Mouse (Mus musculus) neural tube, embryonic 11.5 days (tissue): ENCODE measurements at regions not wholly inside any gene's neighbourhood (a gene's known extent, or its start where the extent isn't known, plus 50 kb on each side); places are given as distances from the start of the nearest gene placed in this dataset.
"Not testable (repeated sequence)": the region's sequence is repeated elsewhere in the genome, so short reads cannot be mapped to it uniquely, and the experiment has no call there.

ENCODE experiments used
- ATAC-seq: fragments of 200-750 bp; cut with Nextera tagmentation; 2 replicates; pipeline ENCODE4 v1.8.0; 2017; ENCODE audit warnings: moderate number of reproducible peaks, mild to moderate bottlenecking, moderate TSS enrichment, moderate library complexity; ENCODE audit not compliant: insufficient read depth, low FRiP score, low TSS enrichment
- DNase-seq: peaks from one replicate; pipeline ENCODE4 v3.0.0-alpha.2; 2015; ENCODE audit warnings: low spot score
- H3K27ac ChIP-seq: fragments of 300-500 bp; sonication (generic); 2 replicates; pipeline ENCODE4 v1.5.1; 2014; ENCODE audit warnings: low read depth, mild to moderate bottlenecking, low read length
- H3K27me3 ChIP-seq: fragments of 300-500 bp; sonication (generic); 2 replicates; pipeline ENCODE4 v1.6.1; 2014; ENCODE audit warnings: mild to moderate bottlenecking, low read length, mixed read lengths; ENCODE audit not compliant: control insufficient read depth, insufficient read depth
- H3K36me3 ChIP-seq: fragments of 300-500 bp; sonication (generic); 2 replicates; pipeline ENCODE4 v1.6.1; 2014; ENCODE audit warnings: mild to moderate bottlenecking, low read length, moderate library complexity, mixed read lengths; ENCODE audit not compliant: control insufficient read depth, insufficient read depth
- H3K4me1 ChIP-seq: fragments of 300-500 bp; sonication (generic); 2 replicates; pipeline ENCODE4 v1.6.1; 2014; ENCODE audit warnings: low read length, mixed read lengths; ENCODE audit not compliant: control insufficient read depth, insufficient read depth
- H3K4me2 ChIP-seq: fragments of 300-500 bp; sonication (generic); 2 replicates; pipeline ENCODE4 v1.6.1; 2014; ENCODE audit warnings: low read depth, mild to moderate bottlenecking, moderate library complexity
- H3K4me3 ChIP-seq: fragments of 300-500 bp; sonication (generic); 2 replicates; pipeline ENCODE4 v1.5.1; 2014; ENCODE audit warnings: low read depth, low read length
- H3K9ac ChIP-seq: fragments of 300-500 bp; sonication (generic); 2 replicates; pipeline ENCODE4 v1.6.1; 2014; ENCODE audit warnings: mild to moderate bottlenecking, low read length
- H3K9me3 ChIP-seq: fragments of 300-500 bp; sonication (generic); 2 replicates; pipeline ENCODE4 v1.6.1; 2016; ENCODE audit warnings: low read length; ENCODE audit not compliant: control insufficient read depth
- WGBS: fragments of 180-500 bp; shearing (Covaris S2); extraction: QIAGEN DNeasy Blood & Tissue Kit; methylation state at CpG from one replicate; pipeline ENCODE4 v1.1.7; 2014; 5-methylcytosine and 5-hydroxymethylcytosine counted together

DNA sequence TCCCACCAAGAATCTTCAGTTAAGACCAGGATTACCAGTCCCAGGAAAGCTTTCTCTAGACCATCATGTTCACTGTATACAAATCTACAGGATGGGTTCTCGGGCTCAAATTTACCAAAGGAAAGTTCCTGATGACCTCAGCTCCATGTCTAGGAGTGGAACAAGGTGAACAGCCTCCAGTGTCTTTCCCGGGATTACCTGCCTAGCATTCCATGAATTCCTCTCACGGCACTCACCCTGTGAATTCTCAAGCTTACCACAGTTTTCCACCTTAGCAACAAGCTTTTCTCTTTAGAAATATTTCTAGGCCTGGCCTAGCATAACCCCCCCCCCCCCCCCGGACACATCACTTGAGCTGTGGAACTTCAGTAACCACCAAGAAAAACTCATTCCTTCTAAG, 1158.9 kb downstream of the A830018L16Rik start:
- H3K9ac ChIP-seq: no peak overlapping the region
- ATAC-seq (no peak), DNase-seq (no peak)
- H3K4me2 ChIP-seq: no peak overlapping the region
- no peak overlapping the region for H3K27ac ChIP-seq
- H3K36me3 ChIP-seq: no peaks in the 10 kb centered on the region
- H3K9me3 ChIP-seq: no peaks in the 10 kb centered on the region
- H3K4me3 ChIP-seq: no peak overlapping the region
- no peaks in the 10 kb centered on the region for H3K27me3 ChIP-seq
- H3K4me1 ChIP-seq: peaks cover 2% of the 10 kb centered on the region; the same call in 1 of the 2 replicates
- 85% methylated on average over 4 of the region's 4 CpGs for WGBS

DNA sequence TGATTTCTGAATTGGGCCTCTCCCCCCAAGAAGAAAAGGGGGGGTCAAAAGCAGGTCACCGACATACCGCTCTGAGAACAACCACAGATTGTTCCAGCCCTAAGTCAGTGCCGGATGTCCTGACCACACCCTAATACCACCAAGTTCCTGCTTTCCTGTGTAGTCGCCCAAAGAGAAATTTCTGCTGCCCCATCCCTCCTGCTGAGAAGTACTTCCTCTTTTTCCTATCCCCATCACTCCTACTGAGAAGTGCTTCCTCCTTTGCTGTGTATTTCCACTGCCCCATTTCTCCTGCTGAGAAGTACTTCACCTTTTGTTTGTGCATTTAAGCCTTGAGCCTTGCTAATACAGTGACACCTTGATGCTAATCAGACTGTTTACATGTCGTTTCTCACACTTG, 1160.4 kb downstream of the A830018L16Rik start:
- H3K27me3 ChIP-seq: no peaks in the 10 kb centered on the region
- no peak overlapping the region for H3K9ac ChIP-seq
- no peaks in the 10 kb centered on the region for H3K9me3 ChIP-seq
- H3K4me3 ChIP-seq: no peak overlapping the region
- WGBS: 78% methylated on average over 5 of the region's 5 CpGs
- no peak for ATAC-seq
- H3K27ac ChIP-seq: no peak overlapping the region
- peaks cover 2% of the 10 kb centered on the region; the same call in 1 of the 2 replicates for H3K4me1 ChIP-seq
- no peak overlapping the region for H3K4me2 ChIP-seq
- no peaks in the 10 kb centered on the region for H3K36me3 ChIP-seq
- DNase-seq: no peak

DNA sequence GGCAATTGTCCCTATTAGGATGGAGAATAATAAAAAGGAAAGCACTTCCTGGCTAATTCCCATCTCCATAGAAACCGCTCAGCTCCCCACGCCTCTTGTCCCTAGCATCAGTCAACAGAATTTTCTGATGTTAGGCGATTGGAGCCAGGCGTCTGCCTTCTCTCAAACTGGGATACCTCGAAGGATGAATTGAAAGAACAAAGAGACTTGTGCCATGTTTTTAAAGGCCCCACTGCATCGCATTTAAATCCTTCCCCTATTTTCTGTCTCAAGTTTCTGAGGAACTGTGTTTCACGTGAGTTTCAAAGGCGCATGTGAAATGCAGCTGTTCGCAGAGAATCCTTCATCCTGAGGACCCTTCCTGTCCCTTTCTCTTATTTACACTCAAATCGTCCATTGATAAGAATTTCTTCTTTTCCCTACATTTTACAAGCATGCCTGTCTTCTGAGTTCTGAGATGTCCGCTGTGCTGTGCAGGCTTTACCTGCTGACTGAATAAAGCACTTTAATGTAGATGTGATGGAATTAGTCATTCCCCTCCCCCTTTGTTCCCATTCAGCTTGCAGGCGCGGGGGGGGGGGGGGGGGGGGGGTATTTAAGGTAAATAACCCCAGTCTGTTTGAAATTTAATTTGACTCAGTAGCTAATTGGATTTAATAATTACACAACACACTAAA, 1163.3 kb downstream of the A830018L16Rik start:
- H3K27ac ChIP-seq: no peak overlapping the region
- peaks cover 2% of the 10 kb centered on the region; the same call in 1 of the 2 replicates for H3K4me1 ChIP-seq
- DNase-seq (peak; percentile 51), ATAC-seq (peak; percentile 66)
- peak overlapping the region; percentile 19; the same call in 1 of the 2 replicates for H3K9ac ChIP-seq
- no peaks in the 10 kb centered on the region for H3K36me3 ChIP-seq
- H3K4me2 ChIP-seq: peak overlapping the region; percentile 30
- 4% methylated on average over 12 of the region's 13 CpGs for WGBS
- H3K4me3 ChIP-seq: no peak overlapping the region
- no peaks in the 10 kb centered on the region for H3K27me3 ChIP-seq
- H3K9me3 ChIP-seq: no peaks in the 10 kb centered on the region

DNA sequence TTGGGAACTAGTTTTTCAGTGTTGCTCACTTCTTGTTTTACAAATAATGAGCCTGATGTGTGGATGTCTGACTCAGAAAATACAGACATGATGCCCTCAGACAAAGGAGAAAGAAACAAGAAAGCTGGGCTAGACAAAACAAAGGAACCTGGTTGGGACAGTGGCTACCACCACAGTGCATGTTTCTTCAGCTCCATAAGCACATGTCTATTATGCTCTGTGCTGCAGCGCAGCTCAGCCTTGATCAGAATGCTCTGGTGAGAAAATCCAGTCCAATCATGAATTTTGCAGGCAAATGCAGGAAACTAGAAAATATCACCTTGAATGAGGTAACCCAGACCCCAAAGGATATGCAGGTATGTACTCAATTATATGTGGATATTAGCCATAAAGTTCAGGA, 1164.1 kb downstream of the A830018L16Rik start:
- no peaks in the 10 kb centered on the region for H3K27me3 ChIP-seq
- no peaks in the 10 kb centered on the region for H3K36me3 ChIP-seq
- ATAC-seq: no peak
- peaks cover 2% of the 10 kb centered on the region; the same call in 1 of the 2 replicates for H3K4me1 ChIP-seq
- no peak overlapping the region for H3K4me3 ChIP-seq
- H3K4me2 ChIP-seq: no peak overlapping the region
- no peak overlapping the region for H3K27ac ChIP-seq
- H3K9ac ChIP-seq: no peak overlapping the region
- WGBS: 73% methylated on average over 1 of the region's 1 CpGs
- no peak for DNase-seq
- no peaks in the 10 kb centered on the region for H3K9me3 ChIP-seq

DNA sequence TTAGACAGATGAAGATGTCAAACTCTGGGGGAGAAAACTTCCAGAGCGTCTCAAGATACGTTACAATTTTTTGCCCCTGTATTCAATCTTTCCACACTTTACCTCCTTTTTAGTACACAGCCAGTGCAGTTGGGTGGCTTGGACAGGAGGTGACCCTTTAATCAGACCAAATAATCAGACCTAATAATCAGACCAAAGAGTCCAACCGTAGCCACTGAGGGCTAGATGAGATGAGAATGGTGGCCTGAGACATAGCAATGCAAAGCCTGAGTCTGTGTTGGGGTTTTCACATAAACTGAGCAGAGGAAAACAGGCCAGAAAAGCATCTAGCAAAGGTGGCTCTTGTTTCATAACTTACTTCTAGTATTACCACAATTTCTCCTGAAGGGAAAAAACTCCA, 1169.1 kb downstream of the A830018L16Rik start:
- no peak overlapping the region for H3K9ac ChIP-seq
- no peaks in the 10 kb centered on the region for H3K27me3 ChIP-seq
- H3K9me3 ChIP-seq: no peaks in the 10 kb centered on the region
- H3K4me3 ChIP-seq: no peak overlapping the region
- no peak overlapping the region for H3K27ac ChIP-seq
- no peak overlapping the region for H3K4me2 ChIP-seq
- H3K4me1 ChIP-seq: no peaks in the 10 kb centered on the region
- ATAC-seq (no peak), DNase-seq (no peak)
- no peaks in the 10 kb centered on the region for H3K36me3 ChIP-seq
- WGBS: 80% methylated on average over 3 of the region's 3 CpGs

DNA sequence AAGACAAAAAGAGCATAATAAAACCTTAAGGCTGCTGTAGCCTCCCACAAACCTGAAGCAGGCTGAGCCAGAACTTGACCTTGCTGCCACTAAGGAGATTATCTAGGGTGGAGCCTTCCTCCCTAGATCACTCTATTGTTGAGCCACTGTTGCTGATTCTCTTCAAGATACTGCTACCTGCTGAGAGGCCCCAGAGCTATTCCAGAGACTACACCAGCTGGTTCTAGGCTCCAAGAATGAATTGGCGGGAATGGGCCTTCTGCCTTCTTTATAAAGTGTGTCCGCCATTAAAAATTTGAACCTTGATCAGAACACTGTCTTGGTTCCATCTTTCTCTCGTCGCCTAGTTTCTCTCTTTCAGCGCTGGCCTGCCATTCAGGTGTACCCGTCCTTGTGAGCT, 1173.1 kb downstream of the A830018L16Rik start:
- not testable (repeated sequence) for H3K27ac ChIP-seq, H3K9me3 ChIP-seq, H3K9ac ChIP-seq, H3K4me2 ChIP-seq, H3K27me3 ChIP-seq, DNase-seq, H3K36me3 ChIP-seq, H3K4me1 ChIP-seq, ATAC-seq, H3K4me3 ChIP-seq
- 94% methylated on average over 6 of the region's 6 CpGs for WGBS

DNA sequence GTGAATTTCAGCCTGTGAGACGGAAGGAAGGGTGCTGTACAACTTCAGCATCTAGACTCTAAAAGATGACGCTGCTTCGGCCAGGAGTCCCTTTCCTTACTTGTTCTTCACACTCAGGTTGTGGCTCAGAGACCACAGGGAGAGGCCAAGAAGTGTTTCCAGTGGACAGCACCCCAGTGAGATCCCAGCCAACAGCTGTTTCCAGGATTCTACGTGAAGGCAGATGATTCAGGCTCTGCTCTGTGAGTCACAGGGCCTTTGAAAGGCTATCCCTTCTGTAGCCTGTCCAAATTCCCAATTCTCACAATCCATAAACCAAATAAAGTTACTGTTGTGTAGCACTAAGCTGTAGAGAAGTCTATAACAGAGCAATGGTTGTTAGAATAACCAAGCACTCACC, 1198.2 kb downstream of the A830018L16Rik start:
- WGBS: 87% methylated on average over 4 of the region's 4 CpGs
- Histone ChIP-seq H3K4me2 (no peak overlapping the region), H3K9ac (no peak overlapping the region), H3K27ac (no peak overlapping the region), H3K9me3 (no peaks in the 10 kb centered on the region), H3K27me3 (no peaks in the 10 kb centered on the region), H3K4me3 (no peak overlapping the region), H3K4me1 (no peaks in the 10 kb centered on the region), H3K36me3 (no peaks in the 10 kb centered on the region)
- DNase-seq (no peak), ATAC-seq (no peak)

DNA sequence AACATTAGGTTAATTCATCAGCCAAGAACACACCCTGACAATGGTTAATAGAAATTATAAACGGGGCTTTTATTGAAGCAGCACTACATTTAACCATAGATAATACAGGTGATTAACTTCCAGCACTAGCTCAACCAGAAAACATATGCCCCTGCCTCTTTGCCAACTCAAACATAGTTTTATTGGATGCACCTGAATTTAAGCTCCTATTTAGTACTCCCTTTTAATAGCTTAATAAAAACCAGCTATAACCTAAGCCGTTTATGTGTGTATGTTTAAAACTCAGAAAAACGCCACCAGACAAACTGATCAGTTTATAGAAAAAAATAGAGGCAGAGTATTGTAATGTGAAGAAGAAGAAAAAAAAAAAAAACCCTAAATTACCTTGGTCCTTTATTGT, 1201.4 kb downstream of the A830018L16Rik start:
- Histone ChIP-seq H3K9ac (no peak overlapping the region), H3K36me3 (no peaks in the 10 kb centered on the region), H3K27ac (no peak overlapping the region), H3K4me3 (no peak overlapping the region), H3K27me3 (no peaks in the 10 kb centered on the region), H3K4me1 (no peaks in the 10 kb centered on the region), H3K4me2 (no peak overlapping the region), H3K9me3 (no peaks in the 10 kb centered on the region)
- DNase-seq (no peak), ATAC-seq (no peak)
- 88% methylated on average over 3 of the region's 3 CpGs for WGBS

DNA sequence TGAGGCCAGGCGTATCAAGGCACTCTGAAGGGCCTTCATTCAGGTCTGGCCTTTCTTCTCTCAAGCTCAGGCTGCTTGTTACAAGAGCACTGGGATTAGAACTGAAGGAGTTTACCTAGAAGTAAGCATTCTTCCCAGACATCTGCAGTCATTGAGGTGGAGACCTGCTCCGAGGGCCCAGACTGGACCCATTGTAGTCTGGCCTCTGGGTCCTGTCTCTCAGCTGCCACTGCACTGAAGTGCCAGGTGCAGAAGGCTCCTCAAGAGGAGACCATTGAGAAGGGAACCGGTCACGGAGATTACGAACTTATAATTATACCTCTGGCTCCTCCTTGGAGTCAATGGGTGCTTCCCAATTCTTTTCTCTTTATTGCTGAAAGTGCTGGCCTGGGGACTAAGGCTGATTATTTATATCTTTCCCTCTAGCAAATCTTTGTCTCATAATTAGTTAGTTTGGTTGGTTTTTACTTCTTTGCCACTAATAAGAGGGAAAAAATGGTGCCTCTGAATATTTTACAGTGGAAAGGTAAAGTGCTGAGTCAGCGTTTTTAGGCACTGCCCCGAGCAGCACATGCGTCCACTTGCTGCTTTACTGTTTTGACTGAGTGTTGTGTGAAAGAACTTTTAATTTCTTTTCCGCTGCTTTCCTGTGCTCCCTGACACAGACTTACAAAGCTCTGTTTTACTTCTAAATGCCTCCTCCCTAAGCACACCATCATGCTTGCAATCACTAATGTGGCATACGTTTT, 1202.0 kb downstream of the A830018L16Rik start:
- no peak overlapping the region for H3K27ac ChIP-seq
- H3K36me3 ChIP-seq: no peaks in the 10 kb centered on the region
- ATAC-seq (no peak), DNase-seq (no peak)
- no peaks in the 10 kb centered on the region for H3K9me3 ChIP-seq
- WGBS: 82% methylated on average over 10 of the region's 10 CpGs
- no peak overlapping the region for H3K4me2 ChIP-seq
- no peaks in the 10 kb centered on the region for H3K27me3 ChIP-seq
- H3K4me1 ChIP-seq: no peaks in the 10 kb centered on the region
- H3K4me3 ChIP-seq: no peak overlapping the region
- no peak overlapping the region for H3K9ac ChIP-seq
